In the genomic region with DNA sequence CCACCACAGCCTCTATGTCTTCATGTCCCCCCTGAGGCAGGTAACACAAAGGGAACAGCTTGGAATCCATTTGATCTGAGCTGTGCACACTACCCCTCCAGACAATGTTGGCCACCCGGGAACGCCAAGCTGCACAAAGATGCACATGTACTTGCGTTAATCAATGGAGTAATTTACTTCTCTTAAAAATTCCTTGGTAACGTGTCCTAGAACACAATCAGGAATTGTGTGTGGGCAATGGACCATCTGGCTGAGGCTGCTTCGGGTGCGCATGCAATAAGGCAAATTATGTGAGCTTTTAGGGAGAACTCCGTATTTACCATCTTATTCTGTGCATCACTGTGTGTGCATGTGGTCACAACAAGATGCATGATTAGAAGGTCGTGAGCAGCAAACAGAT, we compare ENCODE assay signal across 25 mouse cellular contexts. TPM values are rescaled to one million over a fixed set of nuclear protein-coding genes. Genes with fewer than 3 reads are reported as not detected.
A peak's percentile ranks its signal among the peaks of the same experiment; 100 is the strongest.
DNase-seq lines count a peak whose midpoint lies in the region; ATAC-seq lines count a peak whose summit lies in the region.
"Had no signal": no experiment of that assay in that cellular context is flagged by ENCODE, and none has a peak within 500 bp of the region (broad histone marks: within the 10 kb centered on the region; RNA-seq: fewer than 3 reads in every experiment).

No protein-coding gene starts in this region.

- peak; percentile 60 to 83 for DNase-seq in layer of hippocampus, adult 18-20 months (ENCODE audit: low spot score in 2 of 2)
- DNase-seq in layer of hippocampus, postnatal 25 days (ENCODE audit: extremely low spot score in 1 of 2, low spot score in 1 of 2) = no peak
- DNase-seq in right cerebral cortex, adult 2 months (ENCODE audit: low spot score in 2 of 2) = peak; percentile 64 to 68
- no peak for DNase-seq in right cerebral cortex, postnatal 36 days (ENCODE audit: low spot score in 2 of 2)
- DNase-seq in layer of hippocampus, adult 8-10 months (ENCODE audit: low spot score in 2 of 2) = peak; percentile 58 to 72
- DNase-seq in mesoderm, embryonic 11.5 days (ENCODE audit: low read depth, low spot score) = peak; percentile 28
- DNase-seq: adrenal gland, postnatal 14 days; cerebellum, adult 18-20 months; cerebellum, postnatal 10 days; gastrocnemius, postnatal 10 days; heart, adult 18-20 months; heart, postnatal 10 days; heart, postnatal 4 days had no signal

- ATAC-seq in hindbrain, embryonic 13.5 days (ENCODE audit: low FRiP score) = no peak
- ATAC-seq: activated CD4-positive, CD25-positive, alpha-beta regulatory T cell, adult 4 months; forebrain, embryonic 14.5 days; Patski had no signal

- H3K4me3 ChIP-seq in hindbrain, embryonic 13.5 days = no peak overlapping the region
- H3K4me3 ChIP-seq: embryonic facial prominence, embryonic 10.5 days; heart, embryonic 10.5 days; hindbrain, embryonic 12.5 days had no signal

- no peak overlapping the region for H3K9ac ChIP-seq in hindbrain, embryonic 13.5 days
- H3K9ac ChIP-seq: hindbrain, embryonic 12.5 days had no signal

- H3K27ac ChIP-seq in hindbrain, embryonic 13.5 days = no peak overlapping the region
- H3K27ac ChIP-seq: embryonic facial prominence, embryonic 10.5 days; heart, embryonic 10.5 days; hindbrain, embryonic 12.5 days had no signal

- no peak overlapping the region for H3K4me2 ChIP-seq in hindbrain, embryonic 13.5 days
- H3K4me2 ChIP-seq: hindbrain, embryonic 12.5 days had no signal

- H3K4me1 ChIP-seq in hindbrain, embryonic 13.5 days (replicated peaks) = no peaks in the 10 kb centered on the region
- H3K4me1 ChIP-seq: heart, embryonic 10.5 days; hindbrain, embryonic 12.5 days had no signal

- no peaks in the 10 kb centered on the region for H3K36me3 ChIP-seq in hindbrain, embryonic 13.5 days
- H3K36me3 ChIP-seq: embryonic facial prominence, embryonic 10.5 days; heart, embryonic 10.5 days; hindbrain, embryonic 12.5 days had no signal

- H3K27me3 ChIP-seq in hindbrain, embryonic 13.5 days = no peaks in the 10 kb centered on the region
- H3K27me3 ChIP-seq: CH12.LX; hindbrain, embryonic 12.5 days; Patski had no signal

- 71% methylated on average over 8 of the region's 8 CpGs for WGBS in hindbrain, embryonic 13.5 days

- H3K9me3 ChIP-seq in hindbrain, embryonic 13.5 days = no peaks in the 10 kb centered on the region
- H3K9me3 ChIP-seq: heart, embryonic 10.5 days had no signal

RNA-seq across cellular contexts. Expression of gene Serpina11, which starts 9.9 kb away (rescaled TPM):
- not detected for total RNA-seq in layer of hippocampus, adult 18-20 months (2021)
- not detected for total RNA-seq in layer of hippocampus, postnatal 25 days (2021)
- total RNA-seq in layer of hippocampus, adult 8-10 months (2022) = not detected
- not detected in 2 replicates for polyA plus RNA-seq in hindbrain, embryonic 13.5 days (2015; fragmentation: Nextera tagmentation; extraction: Ambion mirVana)
- total RNA-seq: adrenal gland, adult 18-20 months; gastrocnemius, postnatal 10 days; heart, adult 18-20 months; heart, postnatal 10 days; heart, postnatal 4 days had no signal
- polyA plus RNA-seq: activated CD4-positive, CD25-positive, alpha-beta regulatory T cell, adult 4 months; embryonic facial prominence, embryonic 10.5 days; embryonic facial prominence, embryonic 14.5 days; forebrain, embryonic 14.5 days; heart, embryonic 14.5 days; hindbrain, embryonic 12.5 days; Patski had no signal

RNA-seq across cellular contexts. Expression of gene Serpina9, which starts 13.9 kb away (rescaled TPM):
- total RNA-seq in layer of hippocampus, adult 18-20 months (2021) = under 1 TPM in 1 of 2 experiments, not detected in 1; 0.32 TPM
- under 1 TPM; 0.17 to 0.23 TPM for total RNA-seq in layer of hippocampus, postnatal 25 days (2021)
- total RNA-seq in layer of hippocampus, adult 8-10 months (2022) = under 1 TPM; 0.10 to 0.32 (median 0.14) TPM
- not detected in 2 replicates for polyA plus RNA-seq in hindbrain, embryonic 13.5 days (2015; fragmentation: Nextera tagmentation; extraction: Ambion mirVana)
- total RNA-seq: adrenal gland, adult 18-20 months; gastrocnemius, postnatal 10 days; gastrocnemius, postnatal 4 days; heart, postnatal 10 days; heart, postnatal 4 days had no signal
- polyA plus RNA-seq: embryonic facial prominence, embryonic 10.5 days; forebrain, embryonic 14.5 days had no signal

RNA-seq across cellular contexts. Expression of gene Serpina1e, which starts 40.8 kb away (rescaled TPM):
- not detected for total RNA-seq in layer of hippocampus, adult 18-20 months (2021)
- total RNA-seq in layer of hippocampus, postnatal 25 days (2021) = not detected
- under 1 TPM in 1 of 4 experiments, not detected in 3; 0.34 TPM for total RNA-seq in layer of hippocampus, adult 8-10 months (2022)
- polyA plus RNA-seq in hindbrain, embryonic 13.5 days (2015; fragmentation: Nextera tagmentation; extraction: Ambion mirVana) = 0.27 TPM in 1 of 2 replicates, not detected in the other
- total RNA-seq: CH12.LX; heart, postnatal 10 days had no signal
- polyA plus RNA-seq: activated CD4-positive, CD25-positive, alpha-beta regulatory T cell, adult 4 months; embryonic facial prominence, embryonic 10.5 days; embryonic facial prominence, embryonic 14.5 days; forebrain, embryonic 14.5 days; heart, embryonic 14.5 days; hindbrain, embryonic 12.5 days had no signal

RNA-seq across cellular contexts. Expression of gene Serpina12, which starts 44.6 kb away (rescaled TPM):
- total RNA-seq in layer of hippocampus, adult 18-20 months (2021) = not detected
- not detected for total RNA-seq in layer of hippocampus, postnatal 25 days (2021)
- not detected for total RNA-seq in layer of hippocampus, adult 8-10 months (2022)
- not detected in 2 replicates for polyA plus RNA-seq in hindbrain, embryonic 13.5 days (2015; fragmentation: Nextera tagmentation; extraction: Ambion mirVana)
- total RNA-seq: CH12.LX; gastrocnemius, postnatal 10 days; gastrocnemius, postnatal 4 days; heart, postnatal 10 days; heart, postnatal 4 days had no signal
- polyA plus RNA-seq: activated CD4-positive, CD25-positive, alpha-beta regulatory T cell, adult 4 months; embryonic facial prominence, embryonic 10.5 days; embryonic facial prominence, embryonic 14.5 days; forebrain, embryonic 14.5 days; heart, embryonic 10.5 days; heart, embryonic 14.5 days; hindbrain, embryonic 12.5 days; Patski had no signal

Comparison
In these comparisons a context has a peak if more than half of its experiments do, and no peak if none do; other contexts are left out.
1. DNase-seq: peak in layer of hippocampus, adult 18-20 months (2 of 2), right cerebral cortex, adult 2 months (2 of 2), layer of hippocampus, adult 8-10 months (2 of 2) and mesoderm, embryonic 11.5 days (single experiment); none in layer of hippocampus, postnatal 25 days (0 of 2) and right cerebral cortex, postnatal 36 days (0 of 2).